Mouse (Mus musculus) heart, postnatal 10 days (tissue): Measurements from ENCODE around the gene Slc50a1. TPM values are rescaled to one million over a fixed set of nuclear protein-coding genes. Genes with fewer than 3 reads are reported as not detected.

Source experiments
- DNase-seq, 2 experiments: peaks; one replicate each; pipeline ENCODE4 v3.0.0; 2021
- intact Hi-C: fragments of 180-260 bp; cut with DNase I; formaldehyde crosslinking; loops from one replicate; pipeline ENCODE4 v1.15.1; 2025
- total RNA-seq, 2 experiments: library from RNA; stranded (reverse); gene quantifications; 2 replicates each; pipeline ENCODE4 v1.2.3; 2021

The Slc50a1 gene
- 10 to 100 TPM; 29.3 to 31.3 TPM for total RNA-seq

GRCm38 (mm10) chr3:89270051-89270755 lies at the start of gene Slc50a1:
Gene Slc50a1 (minus strand): TSS chr3:89270570.
- peak; percentile 93 for DNase-seq
- intact Hi-C loops: no loop called here

GRCm38 (mm10) chr3:89319591-89320350 lies 49.4 kb upstream of the Slc50a1 start:
- intact Hi-C loops: no loop called here
- no peak for DNase-seq

DNA sequence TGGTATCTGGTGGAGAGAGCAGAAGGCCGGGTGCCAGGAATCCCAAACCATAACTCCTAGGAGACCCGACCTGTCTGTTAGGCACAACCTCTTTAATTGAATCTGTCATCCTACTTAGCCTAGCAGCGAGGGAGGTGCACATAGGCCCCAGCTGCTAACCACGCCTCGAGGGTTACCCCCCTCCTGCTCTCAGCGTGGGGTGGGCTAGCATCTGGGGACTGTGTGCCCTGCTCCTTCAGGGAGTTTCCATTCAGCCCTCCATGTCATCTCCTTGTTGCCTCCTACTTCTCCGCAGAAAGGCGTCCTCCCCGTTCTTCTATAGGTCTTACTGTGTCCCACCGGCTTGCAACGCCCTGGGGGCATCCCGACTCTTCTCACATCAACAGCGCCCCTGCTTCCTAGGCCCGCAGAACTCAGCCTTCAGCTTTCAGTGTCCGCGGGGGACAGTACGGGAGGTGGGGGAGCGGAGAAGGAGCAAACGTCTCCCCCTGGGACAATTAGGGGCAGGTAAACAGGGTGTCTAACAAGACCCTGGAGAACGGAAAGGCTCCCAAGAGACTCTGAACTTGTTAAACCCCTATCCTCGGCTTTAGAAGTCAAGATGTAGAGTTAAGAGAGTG lies 48.7 kb upstream of the Slc50a1 start:
- DNase-seq: no peak
- intact Hi-C loops: no loop called here

DNA sequence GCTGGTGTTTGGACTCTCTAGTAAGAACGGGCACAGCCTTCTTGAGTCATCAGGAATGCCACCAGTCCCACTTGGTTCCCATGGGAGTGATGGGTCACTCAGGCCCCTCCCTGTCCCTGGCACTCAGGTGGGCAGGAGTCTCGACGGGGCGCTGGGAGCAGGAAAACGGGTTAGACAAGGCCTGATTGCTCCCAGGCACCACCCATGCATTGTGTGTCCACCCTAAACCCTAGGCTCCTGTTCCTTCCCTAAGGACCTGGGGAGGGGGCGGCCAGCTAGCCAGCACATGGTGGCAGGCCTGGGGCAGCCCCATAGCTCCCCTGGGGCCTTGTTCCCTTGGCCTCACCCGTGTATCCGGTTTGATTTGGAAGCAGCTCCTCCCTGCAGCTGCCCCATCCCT lies 47.9 kb upstream of the Slc50a1 start:
- no peak for DNase-seq
- intact Hi-C loops: no loop called here

DNA sequence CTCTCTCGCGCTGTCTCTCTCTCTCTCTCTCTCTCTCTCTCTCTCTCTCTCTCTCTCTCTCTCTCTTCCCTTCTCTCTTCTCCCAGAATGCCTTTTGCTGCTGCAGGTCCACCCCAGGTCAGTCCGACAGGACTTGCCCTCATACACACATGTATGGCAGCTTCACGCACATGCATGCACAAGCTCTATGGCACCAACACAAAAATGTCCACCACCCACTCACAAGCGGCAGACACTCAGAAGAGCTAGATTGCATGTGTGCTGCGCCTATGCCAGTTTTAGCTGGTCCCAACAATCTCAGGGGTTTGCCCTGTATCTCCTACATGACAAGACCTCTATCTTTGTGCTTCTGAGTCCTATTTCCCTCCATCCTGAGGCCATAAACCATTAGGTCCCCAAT lies 46.9 kb upstream of the Slc50a1 start:
- no peak for DNase-seq
- intact Hi-C loops: loop anchor here (1.0 to 2.0 kb wide), 3 partner anchors 20 to 168 kb away; no protein-coding TSS in a partner anchor

DNA sequence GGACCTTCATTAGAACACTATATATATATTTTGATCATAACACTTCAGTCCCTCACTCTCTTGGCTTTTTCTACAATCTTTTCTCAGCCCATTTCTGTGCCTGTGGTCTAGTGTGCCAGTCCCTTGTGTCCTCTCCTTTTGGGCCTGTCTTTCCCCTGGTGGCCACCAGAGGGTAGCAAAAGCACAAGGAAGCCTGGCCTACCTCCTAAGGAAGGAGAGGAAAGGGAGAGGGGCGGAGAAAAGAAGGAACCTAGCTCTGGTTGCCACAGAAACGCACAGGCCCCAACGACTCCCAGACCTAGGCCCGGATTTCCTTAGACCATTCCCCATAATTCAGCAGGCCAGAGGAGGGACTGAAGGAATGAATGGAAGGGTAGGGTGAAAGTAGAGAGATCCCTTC lies 46.5 kb upstream of the Slc50a1 start:
- intact Hi-C loops: loop anchor here (1.0 to 2.0 kb wide), 3 partner anchors 20 to 168 kb away; no protein-coding TSS in a partner anchor
- DNase-seq: peak; percentile 90 to 93

DNA sequence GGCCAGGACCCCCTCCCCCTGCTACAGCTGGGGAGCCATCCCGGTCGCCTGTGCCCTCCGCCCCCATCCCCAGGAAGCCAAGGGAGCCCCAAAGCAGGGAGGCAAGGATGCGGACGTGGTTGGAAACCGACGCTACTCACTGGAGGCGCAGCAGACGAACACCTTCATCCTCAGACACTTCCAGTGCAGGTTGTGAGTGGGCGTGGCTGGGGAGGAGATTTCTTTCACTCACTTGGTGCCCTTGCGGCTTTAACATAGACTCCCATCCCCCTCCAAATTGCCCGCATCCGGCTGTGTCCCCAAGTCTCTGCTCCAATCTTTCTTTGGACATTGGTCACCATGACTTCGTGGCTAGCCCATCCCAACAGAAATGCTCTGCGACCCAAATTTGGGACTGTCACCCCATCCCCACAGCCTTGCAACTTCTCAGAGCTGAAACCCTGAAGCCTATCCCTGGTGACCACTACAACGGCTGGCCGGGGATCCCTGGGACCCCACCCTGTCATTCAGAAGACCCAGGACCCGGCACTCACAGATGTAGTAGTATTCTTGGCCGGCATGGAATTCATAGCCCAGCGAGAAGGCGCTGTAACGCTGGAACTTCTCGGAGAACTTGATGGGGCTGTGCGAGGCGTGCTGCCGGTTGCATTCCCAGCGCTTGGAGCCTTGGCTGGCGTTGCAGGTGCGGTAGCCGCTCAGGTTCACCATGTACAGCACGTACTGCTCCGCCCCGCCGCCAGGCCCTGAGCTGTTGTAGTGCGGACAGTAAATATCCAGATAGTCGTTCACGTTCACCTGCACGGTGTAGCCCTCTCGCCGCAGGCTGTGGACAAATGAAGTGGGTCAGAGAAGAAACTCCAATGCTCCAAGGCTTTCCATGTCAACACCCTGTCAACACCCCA lies 45.8 kb upstream of the Slc50a1 start:
- DNase-seq: no peak
- intact Hi-C loops: loop anchor here (2.0 kb wide), 1 partner anchor 21 kb away; no protein-coding TSS in a partner anchor

GRCm38 (mm10) chr3:89315195-89315929 lies 45.0 kb upstream of the Slc50a1 start:
- intact Hi-C loops: no loop called here
- DNase-seq: peak; percentile 78 to 91

- intact Hi-C loops: no loop called here
- DNase-seq: no peak
These were observed 44.4 kb upstream of the Slc50a1 start for GRCm38 (mm10) chr3:89314791-89315190.

DNA sequence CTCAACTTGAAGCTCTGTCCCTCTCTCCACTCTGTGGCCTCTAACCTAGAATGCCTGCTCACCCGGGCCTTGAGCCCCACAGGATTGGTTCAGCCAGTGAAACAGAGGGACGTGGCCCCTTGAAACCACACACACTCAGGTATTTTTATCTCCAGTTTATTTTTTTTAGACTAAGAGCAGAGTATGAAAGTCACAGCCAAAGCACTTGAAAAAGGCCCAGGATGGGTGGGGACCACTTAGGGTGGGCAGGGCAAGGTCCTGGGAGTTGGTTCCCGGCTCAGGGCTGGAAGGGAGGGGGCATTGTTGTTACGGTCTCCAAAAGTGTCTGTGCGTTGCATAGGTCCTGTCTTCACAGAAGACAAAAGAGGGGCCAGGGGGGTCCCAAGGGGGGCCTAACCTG lies 44.0 kb upstream of the Slc50a1 start:
- DNase-seq: no peak
- intact Hi-C loops: no loop called here

GRCm38 (mm10) chr3:89308089-89308488 lies 37.7 kb upstream of the Slc50a1 start:
- intact Hi-C loops: loop anchor here (1.0 to 10.0 kb wide), 3 partner anchors 25 to 203 kb away; partner anchors contain the start of genes Fdps and Gm43738
- peak; percentile 73 to 78 for DNase-seq

GRCm38 (mm10) chr3:89305551-89306325 lies 35.4 kb upstream of the Slc50a1 start:
- intact Hi-C loops: loop anchor here (10.0 kb wide), 1 partner anchor 201 kb away; the partner anchor contains the start of genes Fdps and Gm43738

DNA sequence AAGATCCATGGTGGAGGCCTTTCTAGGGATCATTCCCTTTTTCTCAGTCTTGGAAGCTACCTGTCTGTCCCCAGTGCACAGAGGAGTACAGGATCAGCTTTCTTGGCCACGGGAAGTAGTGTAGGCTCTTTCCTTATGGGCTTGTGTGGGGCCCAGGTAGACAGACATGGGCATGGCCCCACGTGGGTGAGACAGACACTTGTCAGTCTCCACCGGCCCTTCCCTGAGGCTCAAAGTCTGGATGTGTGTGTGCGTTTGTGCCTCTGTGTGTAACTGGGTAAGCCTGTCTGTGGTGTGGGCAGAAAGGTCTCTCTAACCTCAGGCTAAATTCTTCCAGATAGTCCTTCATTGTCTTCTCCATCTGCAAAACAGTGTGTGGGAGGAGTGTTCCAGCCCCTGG lies 34.7 kb upstream of the Slc50a1 start:
- intact Hi-C loops: loop anchor here (10.0 kb wide), 1 partner anchor 200 kb away; the partner anchor contains the start of genes Fdps and Gm43738
- no peak for DNase-seq

More at GRCm38 (mm10) chr3:89305551-89306325, 35.4 kb upstream of the Slc50a1 start:
- no peak for DNase-seq

- DNase-seq: no peak
- intact Hi-C loops: loop anchor here (10.0 kb wide), 1 partner anchor 200 kb away; the partner anchor contains the start of genes Fdps and Gm43738
These were observed 34.1 kb upstream of the Slc50a1 start for GRCm38 (mm10) chr3:89304440-89304839.

DNA sequence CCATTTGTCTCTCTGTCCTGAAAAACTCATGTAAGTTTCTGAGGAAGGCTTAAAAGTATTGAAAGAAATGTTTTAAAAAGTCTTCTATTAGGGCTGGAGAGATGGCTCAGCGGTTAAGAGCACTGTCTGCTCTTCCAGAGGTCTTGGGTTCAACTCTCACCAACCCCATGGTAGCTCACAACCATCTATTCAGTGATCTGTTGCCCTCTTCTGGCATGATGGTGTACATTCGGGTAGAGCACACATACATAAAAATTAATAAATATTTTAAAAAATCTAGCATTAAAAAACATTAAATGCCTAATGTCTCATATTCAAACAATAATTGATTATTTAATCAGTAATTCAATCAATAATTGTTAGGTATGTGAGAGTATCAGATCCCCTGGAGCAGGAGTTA lies 30.1 kb upstream of the Slc50a1 start:
- intact Hi-C loops: loop anchor here (10.0 kb wide), 1 partner anchor 196 kb away; the partner anchor contains the start of genes Fdps and Gm43738
- no peak for DNase-seq

GRCm38 (mm10) chr3:89300071-89300470 lies 29.7 kb upstream of the Slc50a1 start:
- no peak for DNase-seq
- intact Hi-C loops: loop anchor here (10.0 kb wide), 1 partner anchor 195 kb away; the partner anchor contains the start of genes Fdps and Gm43738

DNA sequence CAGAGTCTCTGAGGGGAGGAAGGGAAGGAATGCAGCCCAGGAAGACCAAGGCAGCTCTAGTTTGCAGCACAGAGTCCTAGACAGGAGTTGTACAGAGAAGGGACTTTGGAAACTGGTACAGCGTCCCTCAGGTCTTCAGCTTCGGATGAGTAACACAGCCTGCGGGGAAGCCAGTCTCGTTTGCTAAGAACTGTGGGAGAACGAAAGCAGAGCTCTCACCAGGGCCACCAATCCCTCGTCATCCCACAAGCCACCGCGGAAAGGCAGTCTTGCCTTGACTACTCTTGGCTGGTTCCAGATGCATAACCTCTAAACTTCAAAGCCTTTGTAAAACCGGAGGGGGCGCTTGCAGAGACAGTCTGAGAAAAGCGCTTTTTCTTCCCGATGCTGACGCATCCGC lies 29.1 kb upstream of the Slc50a1 start:
- intact Hi-C loops: no loop called here
- peak in 1 of 2 experiments; percentile 48 for DNase-seq

GRCm38 (mm10) chr3:89298908-89299307 lies 28.5 kb upstream of the Slc50a1 start:
- intact Hi-C loops: no loop called here
- no peak for DNase-seq
